Mouse (Mus musculus) heart, postnatal 36 days (tissue): ENCODE results near the gene Hnrnpab. TPM values are rescaled to one million over a fixed set of nuclear protein-coding genes. Genes with fewer than 3 reads are reported as not detected.
"Not testable (repeated sequence)": the region's sequence is repeated elsewhere in the genome, so short reads cannot be mapped to it uniquely, and the experiment has no call there.

Experiments
- DNase-seq, 2 experiments: peaks; one replicate each; pipeline ENCODE4 v3.0.0; 2021 to 2022
- intact Hi-C: fragments of 180-260 bp; cut with DNase I; formaldehyde crosslinking; loops from one replicate; pipeline ENCODE4 v1.15.1; 2025
- total RNA-seq, 2 experiments: library from RNA; stranded (reverse); gene quantifications; 2 replicates each; pipeline ENCODE4 v1.2.3; 2021

Gene Hnrnpab
- total RNA-seq, 2 experiments from 2014 or later: 135 to 143 TPM

DNA sequence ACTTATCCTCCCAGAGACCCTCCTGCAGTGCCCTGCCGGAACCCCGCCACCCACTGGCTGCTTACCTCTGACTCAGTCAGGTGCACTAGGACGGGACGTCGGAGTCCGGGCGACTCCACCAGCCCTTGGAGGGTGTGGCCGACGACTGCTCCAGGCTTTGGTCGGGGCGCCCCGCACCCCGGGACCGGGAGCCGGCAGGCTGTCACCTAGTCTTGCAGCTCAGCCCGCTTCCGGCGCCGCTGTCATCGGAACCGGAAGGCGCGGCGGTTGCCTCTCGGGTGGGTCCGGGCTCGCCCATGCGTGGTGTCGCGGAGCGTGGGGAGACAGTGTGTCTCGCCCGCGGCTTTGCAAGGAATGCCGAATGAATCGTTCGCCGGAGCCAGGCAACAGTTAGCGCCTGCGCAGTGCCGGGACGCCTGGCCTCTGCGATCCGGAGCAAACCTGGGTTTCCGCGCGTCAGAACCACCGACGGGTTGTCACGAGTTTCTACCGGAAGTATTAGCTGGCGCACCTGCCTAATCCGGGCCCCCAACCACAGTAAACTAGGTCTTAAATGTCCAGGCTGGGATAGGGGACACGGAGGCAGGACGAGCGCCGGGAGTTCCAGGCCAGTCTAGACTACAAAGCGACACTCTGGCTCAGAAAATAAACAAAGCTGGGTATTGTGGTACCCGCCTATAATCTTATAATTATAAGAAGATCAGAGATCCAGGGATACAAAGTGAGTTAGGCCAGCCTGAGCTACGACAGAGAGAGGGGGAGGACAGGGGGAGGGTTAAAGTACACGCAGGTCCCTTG lies 29.1 kb upstream of the Hnrnpab start, which contains the start of gene Rmnd5b:
Gene Rmnd5b, minus strand, starts transcription at position 372 of the 798 bp plus-strand sequence.
- peak; percentile 85 to 91 for DNase-seq
- intact Hi-C loops: loop anchor here (5.0 kb wide), 1 partner anchor 47 kb away; no protein-coding TSS in a partner anchor

- intact Hi-C loops: loop anchor here (5.0 kb wide), 1 partner anchor 47 kb away; no protein-coding TSS in a partner anchor
- no peak for DNase-seq
Measured at GRCm38 (mm10) chr11:51635127-51635524, 28.5 kb upstream of the Hnrnpab start.

- DNase-seq: no peak
- intact Hi-C loops: no loop called here
Measured at GRCm38 (mm10) chr11:51633721-51634120, 27.1 kb upstream of the Hnrnpab start.

DNA sequence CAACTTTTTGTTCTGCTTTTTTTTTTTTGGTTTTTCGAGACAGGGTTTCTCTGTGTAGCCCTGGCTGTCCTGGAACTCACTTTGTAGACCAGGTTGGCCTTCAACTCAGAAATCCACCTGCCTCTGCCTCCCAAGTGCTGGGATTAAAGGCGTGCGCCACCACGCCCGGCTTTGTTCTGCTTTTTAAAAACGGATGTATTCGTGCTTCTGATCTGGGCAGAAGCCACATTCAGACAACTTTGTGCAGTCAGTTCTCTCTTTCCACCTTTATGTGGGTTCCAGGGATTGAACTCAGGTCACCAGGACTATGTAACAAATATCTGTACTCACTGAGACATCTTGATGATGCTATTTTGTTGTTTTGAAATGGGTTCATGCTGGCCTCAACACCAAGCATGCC lies 26.6 kb upstream of the Hnrnpab start:
- DNase-seq, intact Hi-C loops: not testable (repeated sequence)

GRCm38 (mm10) chr11:51632130-51632753 lies 25.6 kb upstream of the Hnrnpab start:
- intact Hi-C loops: no loop called here
- no peak for DNase-seq

- no peak for DNase-seq
- intact Hi-C loops: no loop called here
Measured at GRCm38 (mm10) chr11:51629651-51630314, 23.1 kb upstream of the Hnrnpab start.

GRCm38 (mm10) chr11:51627907-51628306 lies 21.3 kb upstream of the Hnrnpab start:
- no peak for DNase-seq
- intact Hi-C loops: no loop called here

DNA sequence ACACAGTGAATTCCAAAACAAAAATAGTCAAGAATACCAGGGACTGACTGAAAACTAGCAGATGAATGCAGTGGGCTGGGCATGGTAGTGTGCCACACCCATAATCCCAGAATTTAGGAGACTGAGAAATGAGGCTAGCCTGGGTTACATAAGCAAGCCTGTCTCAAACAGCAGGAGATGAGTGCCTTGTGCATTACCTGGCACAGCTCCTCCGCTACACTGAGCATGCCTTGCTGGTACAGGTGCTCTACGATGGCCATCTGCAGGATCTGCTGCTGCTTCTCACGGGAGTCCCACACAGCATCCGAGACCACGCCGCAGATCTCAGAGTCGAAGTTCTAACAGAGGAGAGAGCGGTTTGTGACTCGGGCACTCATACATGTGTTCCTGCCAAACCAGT lies 20.8 kb upstream of the Hnrnpab start:
- DNase-seq: no peak
- intact Hi-C loops: no loop called here

GRCm38 (mm10) chr11:51625187-51625820 lies 18.7 kb upstream of the Hnrnpab start:
- DNase-seq: no peak
- intact Hi-C loops: no loop called here

- no peak for DNase-seq
- intact Hi-C loops: no loop called here
Measured at GRCm38 (mm10) chr11:51622971-51623491, 16.4 kb upstream of the Hnrnpab start.

DNA sequence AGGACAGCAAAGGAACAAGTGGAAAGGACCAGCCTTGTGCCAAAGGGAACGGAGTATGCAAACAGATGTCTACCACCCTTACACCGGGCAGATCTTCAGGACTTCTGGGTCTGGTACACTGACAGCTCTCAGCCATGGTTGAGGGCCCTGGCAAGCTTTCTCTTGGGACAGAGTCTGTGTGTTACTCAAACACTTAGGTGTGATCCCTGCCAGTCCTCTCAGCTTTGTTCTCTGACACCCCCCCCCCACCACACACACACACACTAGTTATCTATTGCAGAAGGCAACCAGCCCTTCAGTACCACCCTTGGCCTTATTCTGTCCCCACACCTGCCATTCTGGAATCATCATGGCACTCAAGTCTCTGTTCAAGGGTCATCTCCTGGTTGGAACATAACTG lies 15.1 kb upstream of the Hnrnpab start:
- intact Hi-C loops: no loop called here
- DNase-seq: no peak

DNA sequence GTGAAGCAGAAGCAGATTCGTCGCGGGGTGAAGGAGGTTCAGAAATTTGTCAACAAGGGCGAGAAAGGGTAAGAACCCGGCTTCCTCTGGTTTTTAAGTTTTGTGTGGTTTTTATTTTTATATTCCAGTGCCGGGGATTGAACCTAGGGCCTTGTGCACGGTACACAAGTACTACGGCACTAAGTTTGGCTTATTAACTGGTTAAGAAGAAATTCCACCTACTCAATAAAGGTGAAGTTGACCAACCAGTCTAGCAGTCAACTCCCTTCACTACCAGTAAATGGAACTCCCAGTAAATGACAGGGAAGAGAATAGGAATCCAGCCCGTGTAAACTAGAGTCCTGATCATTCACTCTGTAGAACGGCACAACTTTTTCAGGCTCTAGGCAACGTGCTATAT lies 13.4 kb upstream of the Hnrnpab start:
- no peak for DNase-seq
- intact Hi-C loops: loop anchor here (1.0 kb wide), 1 partner anchor 30 kb away; the partner anchor contains the start of genes D930048N14Rik and N4bp3

- peak; percentile 90 to 93 for DNase-seq
- intact Hi-C loops: loop anchor here (1.0 to 10.0 kb wide), 2 partner anchors 31 to 375 kb away; partner anchors contain the start of genes D930048N14Rik and N4bp3
Measured at GRCm38 (mm10) chr11:51619409-51620060, 12.9 kb upstream of the Hnrnpab start, which contains the start of gene Nhp2. Gene Nhp2, plus strand, starts transcription at chr11:51619735.

DNA sequence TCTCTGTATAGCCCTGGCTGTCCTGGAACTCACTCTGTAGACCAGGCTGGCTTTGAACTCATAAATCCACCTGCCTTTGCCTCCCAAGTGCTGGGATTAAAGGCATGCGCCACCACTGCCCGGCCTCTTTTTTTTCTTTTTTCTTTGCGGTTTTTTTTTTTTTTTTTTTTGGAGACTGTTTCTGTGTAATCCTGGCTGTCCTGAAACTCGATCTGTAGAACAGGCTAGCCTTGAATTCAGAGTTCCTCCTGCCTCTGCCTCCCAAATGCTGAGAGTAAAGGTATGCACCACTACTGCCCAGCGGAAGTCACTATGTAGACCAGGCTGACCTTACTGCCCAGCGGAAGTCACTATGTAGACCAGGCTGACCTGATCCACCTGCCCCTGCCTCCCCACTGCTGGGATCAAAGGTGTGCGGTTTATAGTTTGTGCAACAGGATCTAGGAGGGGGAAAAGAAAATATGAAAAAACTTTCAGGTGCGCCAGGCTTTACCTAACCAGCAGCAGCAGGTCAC lies 12.3 kb upstream of the Hnrnpab start:
- DNase-seq: no peak
- intact Hi-C loops: loop anchor here (10.0 kb wide), 1 partner anchor 376 kb away; no protein-coding TSS in a partner anchor

GRCm38 (mm10) chr11:51617693-51618092 lies 11.0 kb upstream of the Hnrnpab start:
- DNase-seq: peak; percentile 69
- intact Hi-C loops: loop anchor here (1.0 to 10.0 kb wide), 2 partner anchors 64 to 377 kb away; no protein-coding TSS in a partner anchor

- not testable (repeated sequence) for DNase-seq
- intact Hi-C loops: loop anchor here (10.0 kb wide), 1 partner anchor 379 kb away; no protein-coding TSS in a partner anchor
Measured at GRCm38 (mm10) chr11:51616113-51616512, 9.5 kb upstream of the Hnrnpab start.

DNA sequence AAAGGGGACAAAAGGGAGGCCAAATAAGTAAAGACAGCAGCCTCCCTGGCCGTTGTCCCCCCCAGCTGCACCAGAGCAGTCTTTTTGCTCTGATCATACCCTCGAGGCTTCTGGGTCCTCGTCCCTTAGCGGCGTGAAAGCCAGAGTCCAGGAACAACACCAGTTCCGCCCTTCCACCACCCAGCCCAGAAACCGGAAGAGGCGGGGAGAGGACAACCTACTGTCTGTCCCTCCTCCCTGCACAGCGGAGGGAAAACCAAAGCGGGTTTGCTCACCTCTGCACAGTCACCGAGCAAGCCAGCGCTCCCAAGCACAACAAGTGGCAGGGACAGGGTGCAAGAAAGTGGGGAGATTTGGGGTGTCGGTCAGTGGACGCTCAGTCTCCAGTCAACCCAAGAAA lies 9.0 kb upstream of the Hnrnpab start:
- peak; percentile 75 to 78 for DNase-seq
- intact Hi-C loops: loop anchor here (10.0 kb wide), 1 partner anchor 379 kb away; no protein-coding TSS in a partner anchor

GRCm38 (mm10) chr11:51615129-51615528 lies 8.5 kb upstream of the Hnrnpab start:
- intact Hi-C loops: loop anchor here (10.0 kb wide), 1 partner anchor 380 kb away; no protein-coding TSS in a partner anchor
- DNase-seq: no peak

- intact Hi-C loops: loop anchor here (10.0 kb wide), 1 partner anchor 381 kb away; no protein-coding TSS in a partner anchor
- no peak for DNase-seq
Measured at GRCm38 (mm10) chr11:51614256-51614655, 7.6 kb upstream of the Hnrnpab start.
